Mouse (Mus musculus) lung, adult 2 months (tissue): ENCODE results near the gene Lonp2. TPM values are rescaled to one million over a fixed set of nuclear protein-coding genes. Genes with fewer than 3 reads are reported as not detected.
A peak's percentile ranks its signal among the peaks of the same experiment; 100 is the strongest.

Experiments
- DNase-seq: peaks from one replicate; pipeline ENCODE4 v3.0.0; 2022
- H3K4me1 ChIP-seq: fragments of 200-500 bp; 2 replicates; pipeline ENCODE4 v1.6.1; 2011; ENCODE audit warnings: low read length; ENCODE audit not compliant: control insufficient read depth, insufficient read depth
- H3K4me3 ChIP-seq: fragments of 200-500 bp; replicated peaks from 2 replicates; pipeline ENCODE3; 2011; ENCODE audit warnings: low read depth, mild to moderate bottlenecking, control low read depth, low read length; ENCODE audit errors: extremely low read depth
- CTCF ChIP-seq: fragments of 200-500 bp; IDR thresholded peaks from 2 replicates; pipeline ENCODE4 v1.5.1; 2011; ENCODE audit warnings: mild to moderate bottlenecking, low read length, control low read depth; ENCODE audit not compliant: insufficient read depth
- POLR2A ChIP-seq: fragments of 200-500 bp; IDR thresholded peaks from 2 replicates; pipeline ENCODE4 v1.6.1; 2011; ENCODE audit warnings: low read depth, mild to moderate bottlenecking, control low read depth, low read length, borderline replicate concordance; ENCODE audit errors: extremely low read depth
- WGBS: fragments of 180-500 bp; shearing (Covaris S2); methylation state at CpG from one replicate; pipeline ENCODE4 v1.1.7; 2018; 5-methylcytosine and 5-hydroxymethylcytosine counted together
- polyA plus RNA-seq: library from polyadenylated mRNA; depleted of rRNA; stranded (reverse); fragments of >200 nt; gene quantifications from 2 replicates; pipeline ENCODE4 v1.2.3, GENCODE M21; 2012

The Lonp2 gene
- polyA plus RNA-seq, 1 experiment, result 61.4 TPM

DNA sequence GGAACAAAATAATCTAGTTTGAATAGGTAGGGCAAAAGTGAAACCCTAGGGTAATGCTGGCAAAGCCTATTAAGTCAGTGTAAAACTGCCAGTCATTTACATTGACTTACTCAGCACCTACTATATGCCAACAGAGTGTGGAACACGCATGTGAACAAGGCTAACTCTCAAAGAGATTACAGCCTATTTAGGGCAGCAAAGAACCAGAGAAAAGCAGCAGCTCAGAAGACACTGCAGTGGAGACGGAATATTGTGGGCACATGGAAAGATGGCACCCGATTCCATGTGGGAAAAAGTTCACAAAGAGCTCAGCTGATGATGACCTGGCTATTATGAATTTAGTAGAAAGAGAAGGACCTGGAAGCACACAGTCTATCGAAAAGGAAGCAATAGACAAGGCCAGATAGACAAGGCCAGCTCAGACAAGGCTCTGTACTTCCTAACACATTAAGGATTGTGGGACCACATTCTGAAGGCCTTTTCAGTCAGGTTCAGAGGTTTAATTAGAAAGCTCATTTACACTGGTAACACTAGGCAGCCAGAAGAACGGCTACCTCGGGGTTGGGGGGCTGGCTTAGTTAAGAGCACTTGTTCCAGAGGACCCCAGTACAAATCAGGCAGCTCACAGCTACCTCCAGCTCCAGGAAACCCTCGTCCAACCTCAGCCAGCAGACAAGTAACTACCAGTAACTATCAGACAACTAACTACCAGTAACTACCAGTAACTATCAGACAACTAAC lies 118.9 kb downstream of the Lonp2 start:
- WGBS, result 67% methylated on average over 7 of the region's 7 CpGs
- Histone ChIP-seq H3K4me1 (peaks cover 26% of the 10 kb centered on the region), H3K4me3 (no peak overlapping the region)
- TF ChIP-seq CTCF (no peak), POLR2A (no peak)
- no peak for DNase-seq

GRCm38 (mm10) chr8:86744313-86745220 lies 120.7 kb downstream of the Lonp2 start:
- WGBS, result 6% methylated on average over 18 of the region's 18 CpGs
- peak overlapping the region; percentile 81 for H3K4me3 ChIP-seq
- TF ChIP-seq POLR2A (no peak), CTCF (no peak)
- peaks cover 20% of the 10 kb centered on the region for H3K4me1 ChIP-seq
- DNase-seq, result no peak

DNA sequence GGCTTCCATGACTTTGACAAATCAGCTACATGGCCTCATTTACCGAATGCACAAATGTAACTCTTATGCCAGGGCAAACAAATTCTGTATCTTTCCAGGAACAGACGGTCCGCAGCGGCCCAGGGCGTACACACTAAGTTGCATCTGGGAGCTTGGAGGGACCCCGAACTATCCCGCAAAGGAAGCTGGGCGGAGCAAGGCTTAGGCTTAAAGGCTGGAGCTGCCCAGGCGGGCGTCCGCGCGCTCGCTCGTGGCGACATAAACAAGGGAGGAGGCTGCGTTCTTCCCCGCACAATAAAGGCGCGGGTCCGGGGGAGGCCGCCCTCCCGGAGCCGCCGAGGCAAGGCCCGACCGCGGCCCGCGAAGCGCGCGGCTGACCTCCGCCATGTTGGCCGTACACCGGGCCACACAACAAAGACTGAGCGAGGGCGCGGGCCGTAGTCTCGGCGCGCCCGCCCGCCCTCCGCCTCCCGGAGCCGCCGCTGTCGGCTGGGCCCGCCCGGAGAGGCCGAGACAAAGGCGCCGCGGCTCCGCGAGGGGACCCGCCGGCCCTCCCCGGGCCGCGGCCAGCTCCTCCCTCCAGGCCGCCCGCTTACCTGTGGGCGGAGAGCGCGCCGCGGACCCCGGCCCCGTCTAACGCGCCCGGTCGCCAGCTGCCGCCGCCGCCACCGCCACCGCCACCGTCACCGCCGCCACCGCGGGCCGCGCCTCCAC lies 121.5 kb downstream of the Lonp2 start, which contains the start of the genes Gm10638 and Siah1a:
Gene Gm10638 (plus strand): TSS at position 479 of the 714 bp plus-strand sequence.
Gene Siah1a (minus strand): TSS at position 714 of the 714 bp plus-strand sequence.
- peak; percentile 80 for DNase-seq
- peak within 1 kb of the TSS; percentile 97 for H3K4me3 ChIP-seq
- WGBS, result under 1% methylated on average over 76 of the region's 88 CpGs
- TF ChIP-seq POLR2A (peak; percentile 69; the same call in 1 of the 2 replicates), CTCF (no peak)
- H3K4me1 ChIP-seq, result peaks cover 17% of the 10 kb centered on the region

GRCm38 (mm10) chr8:86745935-86746441 lies 122.1 kb downstream of the Lonp2 start:
- WGBS, result 0% methylated on average over 57 of the region's 70 CpGs
- H3K4me1 ChIP-seq, result peaks cover 17% of the 10 kb centered on the region
- H3K4me3 ChIP-seq, result peak overlapping the region; percentile 97
- no peak for TF ChIP-seq CTCF
- no peak; the same call in 1 of the 2 replicates for TF ChIP-seq POLR2A
- peak; percentile 96 for DNase-seq

DNA sequence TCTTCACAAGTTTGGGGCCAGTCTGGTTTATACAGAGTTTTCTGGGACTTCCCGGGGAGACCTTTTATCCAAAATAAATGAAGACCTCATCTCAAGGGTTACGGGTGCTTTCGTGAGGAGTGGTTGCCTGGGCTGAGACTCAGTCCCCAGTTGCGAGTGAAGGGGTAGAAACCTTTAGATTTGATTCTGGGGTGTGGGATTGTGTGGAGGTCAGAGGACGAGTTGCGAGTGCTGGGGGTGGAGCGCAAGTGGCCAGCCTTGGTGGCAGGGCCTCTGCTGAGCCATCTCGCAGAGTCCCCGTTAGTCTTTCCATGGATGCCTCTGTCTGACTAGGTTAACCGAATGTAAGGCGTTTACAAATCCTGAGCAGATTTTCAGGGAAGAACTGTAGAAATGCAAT lies 122.7 kb downstream of the Lonp2 start:
- TF ChIP-seq CTCF (no peak), POLR2A (no peak)
- peaks cover 17% of the 10 kb centered on the region for H3K4me1 ChIP-seq
- H3K4me3 ChIP-seq, result peak overlapping the region; percentile 97
- DNase-seq, result no peak
- WGBS, result 3% methylated on average over 11 of the region's 11 CpGs

DNA sequence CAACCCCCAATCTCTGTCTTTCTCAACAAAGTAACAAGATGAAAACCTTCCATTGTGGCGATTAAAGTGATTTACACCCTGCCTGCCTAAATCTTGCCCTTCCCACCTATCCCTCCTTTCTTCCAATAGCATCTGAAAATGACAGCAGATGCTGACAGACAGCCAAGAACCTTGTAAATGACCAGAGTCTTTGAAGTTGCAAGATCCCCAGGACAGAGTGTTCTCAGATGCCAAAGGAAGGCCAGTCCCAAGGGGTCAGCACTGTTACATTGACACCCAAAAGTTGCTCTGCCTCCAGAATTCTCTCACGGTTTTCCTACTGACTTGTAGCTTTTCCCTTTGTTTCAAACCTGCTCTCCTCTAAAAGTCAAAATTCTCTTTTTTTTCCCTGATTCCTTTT lies 126.0 kb downstream of the Lonp2 start:
- H3K4me3 ChIP-seq, result no peak overlapping the region
- WGBS, result 59% methylated on average over 2 of the region's 2 CpGs
- TF ChIP-seq POLR2A (no peak), CTCF (no peak)
- DNase-seq, result no peak
- H3K4me1 ChIP-seq, result peaks cover 7% of the 10 kb centered on the region

GRCm38 (mm10) chr8:86756948-86757733 lies 133.3 kb downstream of the Lonp2 start:
- WGBS, result 24% methylated on average over 23 of the region's 23 CpGs
- H3K4me3 ChIP-seq, result no peak overlapping the region
- H3K4me1 ChIP-seq, result peaks cover 10% of the 10 kb centered on the region
- DNase-seq, result peak; percentile 45
- TF ChIP-seq POLR2A (no peak), CTCF (no peak)

DNA sequence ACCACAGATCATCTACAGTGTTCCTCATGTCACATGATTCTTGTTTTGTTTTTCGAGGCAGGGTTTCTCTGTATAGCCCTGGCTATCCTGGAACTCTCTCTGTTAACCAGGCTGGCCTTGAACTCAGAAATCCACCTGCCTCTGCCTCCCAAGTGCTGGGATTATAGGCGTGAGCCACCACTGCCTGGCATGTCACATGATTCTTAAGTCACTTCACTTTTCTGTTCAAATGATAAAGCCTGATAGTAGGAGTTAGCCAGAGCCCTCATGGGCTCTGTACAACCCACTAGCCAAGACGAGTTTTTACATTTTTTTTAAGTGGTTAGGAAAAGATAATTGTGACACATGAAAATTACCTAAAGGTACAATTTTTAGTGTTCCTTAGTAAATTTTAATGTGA lies 134.8 kb downstream of the Lonp2 start:
- DNase-seq, result no peak
- 45% methylated on average over 3 of the region's 3 CpGs for WGBS
- no peak for TF ChIP-seq CTCF
- TF ChIP-seq POLR2A, result no peak
- Histone ChIP-seq H3K4me3 (no peak overlapping the region), H3K4me1 (peaks cover 10% of the 10 kb centered on the region)

- peaks cover 10% of the 10 kb centered on the region for H3K4me1 ChIP-seq
- WGBS, result 24% methylated on average over 4 of the region's 4 CpGs
- no peak for DNase-seq
- H3K4me3 ChIP-seq, result no peak overlapping the region
- no peak for TF ChIP-seq CTCF
- no peak for TF ChIP-seq POLR2A
Observed at GRCm38 (mm10) chr8:86759090-86759491, 135.2 kb downstream of the Lonp2 start.
